Mouse (Mus musculus) layer of hippocampus, postnatal 10 days (tissue): ENCODE measurements around the gene Slc39a10. TPM values are rescaled to one million over a fixed set of nuclear protein-coding genes. Genes with fewer than 3 reads are reported as not detected.
"Not testable (repeated sequence)": the region's sequence is repeated elsewhere in the genome, so short reads cannot be mapped to it uniquely, and the experiment has no call there.

ENCODE experiments used
- DNase-seq, 2 experiments: peaks; one replicate each; pipeline ENCODE4 v3.0.0; 2021; ENCODE audit warnings: low spot score in 2 of 2
- total RNA-seq, 2 experiments: library from RNA; stranded (reverse); gene quantifications; 2 replicates each; pipeline ENCODE4 v1.2.3; 2021

Gene Slc39a10
- total RNA-seq, 2 experiments from 2014 or later, result 85.2 to 94.1 TPM

GRCm38 (mm10) chr1:46869788-46870187 is 22.9 kb downstream of the Slc39a10 start:
- DNase-seq, result no peak

- DNase-seq, result no peak
Measured at GRCm38 (mm10) chr1:46864175-46864885, 28.3 kb downstream of the Slc39a10 start.

GRCm38 (mm10) chr1:46863434-46863833 is 29.2 kb downstream of the Slc39a10 start:
- no peak for DNase-seq

DNA sequence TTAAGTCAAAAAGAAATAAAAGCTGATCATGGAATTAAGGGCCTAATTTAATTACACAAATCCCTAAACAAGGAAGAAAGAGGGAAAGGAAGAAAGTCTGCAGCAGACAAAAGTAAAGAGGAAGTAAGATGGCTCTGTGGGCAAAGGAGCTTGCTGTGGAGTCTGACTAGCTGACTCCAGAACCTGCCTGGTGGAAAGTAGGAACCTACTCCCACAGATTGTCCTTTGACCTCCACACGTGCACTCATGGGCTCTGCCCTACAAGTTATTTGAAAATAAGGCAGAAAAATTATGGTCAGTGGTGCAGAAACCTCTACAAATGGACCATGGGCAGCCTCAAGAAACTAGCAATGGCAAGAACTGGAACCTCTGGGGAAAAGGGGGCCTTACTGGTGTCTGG is 32.6 kb downstream of the Slc39a10 start:
- no peak for DNase-seq

DNA sequence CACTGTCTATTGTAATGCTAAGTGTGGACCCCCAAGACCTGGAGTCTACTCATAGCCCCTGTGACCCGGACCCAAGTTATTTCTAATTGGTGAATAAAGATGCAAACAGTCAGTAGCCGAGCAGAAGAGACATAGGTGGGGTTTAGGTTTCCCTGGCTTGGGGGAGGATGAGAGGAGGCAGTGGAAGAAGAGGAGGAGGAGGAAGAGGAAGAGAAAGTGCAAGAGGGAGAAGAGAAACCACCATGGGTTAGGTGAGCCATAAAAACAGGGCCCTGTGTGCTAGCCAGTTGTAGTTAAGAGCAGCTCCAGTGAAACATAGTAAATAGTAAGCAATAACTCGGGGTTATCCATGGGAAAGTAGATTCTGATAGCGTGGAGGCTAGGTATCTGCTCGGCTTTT is 34.1 kb downstream of the Slc39a10 start:
- DNase-seq, result no peak

DNA sequence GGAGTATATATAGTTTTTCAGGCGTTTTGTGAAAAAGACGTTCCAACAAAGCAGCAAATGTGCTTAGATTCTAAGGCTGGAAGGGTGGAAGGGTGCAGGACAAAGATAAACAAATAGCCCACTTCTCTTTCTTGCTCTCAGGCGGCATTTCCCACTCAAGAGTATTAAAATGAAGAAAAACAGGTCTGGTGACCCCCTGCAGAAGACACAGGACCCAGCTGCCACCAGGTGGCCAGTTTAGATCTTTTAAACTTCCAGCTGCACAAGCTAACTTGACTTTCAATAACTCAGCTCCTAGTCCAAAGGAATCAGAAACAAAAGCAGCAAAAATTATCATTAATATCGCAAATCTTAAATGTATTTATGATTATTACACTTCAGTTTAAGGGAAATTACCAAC is 36.2 kb downstream of the Slc39a10 start:
- DNase-seq, result no peak

DNA sequence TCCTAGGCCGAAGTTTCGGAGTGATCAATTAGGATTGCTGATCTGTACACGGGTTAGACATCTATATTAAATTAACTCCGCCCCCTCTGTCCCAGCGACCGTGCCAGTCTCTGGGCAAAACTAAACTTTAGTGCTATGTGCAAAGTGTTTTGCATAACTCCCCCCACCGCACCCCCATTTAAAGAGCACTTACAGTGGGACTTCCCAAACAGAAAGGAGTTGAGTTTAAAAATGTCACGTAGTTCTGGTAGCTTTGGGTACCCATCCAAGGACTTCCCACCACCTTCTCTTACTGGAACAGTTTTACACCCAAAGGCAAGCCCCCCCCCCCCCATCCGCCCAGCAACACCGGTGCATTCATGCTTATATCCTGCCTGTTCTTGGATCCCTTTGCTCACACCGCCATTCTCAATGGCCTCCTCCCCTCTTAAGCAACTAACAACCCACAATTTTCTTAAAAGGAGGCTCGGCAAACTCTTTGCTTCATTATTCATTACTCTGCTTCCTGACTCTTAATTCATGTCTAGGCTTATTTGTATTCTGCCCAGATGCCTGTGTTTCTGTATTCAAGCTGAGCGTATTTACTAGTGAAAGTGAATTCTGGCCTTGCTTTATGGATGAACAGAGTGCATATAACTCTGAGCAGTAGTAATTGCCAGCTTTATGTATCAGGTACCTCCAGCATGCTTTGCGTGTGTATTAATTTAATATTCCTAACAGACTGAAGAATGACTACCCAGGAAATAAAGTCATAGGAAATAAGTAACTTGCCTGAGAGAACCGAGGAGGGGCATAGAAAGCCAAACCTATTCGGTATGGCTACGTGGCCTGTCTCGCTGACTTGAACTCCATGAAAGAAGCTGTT is 38.4 kb downstream of the Slc39a10 start:
- peak in 1 of 2 experiments; percentile 13 for DNase-seq

- DNase-seq, result peak; percentile 99 to 100
Measured at GRCm38 (mm10) chr1:46853317-46854035, 39.2 kb downstream of the Slc39a10 start.

GRCm38 (mm10) chr1:46852600-46853272 is 39.9 kb downstream of the Slc39a10 start:
- peak; percentile 66 to 69 for DNase-seq

DNA sequence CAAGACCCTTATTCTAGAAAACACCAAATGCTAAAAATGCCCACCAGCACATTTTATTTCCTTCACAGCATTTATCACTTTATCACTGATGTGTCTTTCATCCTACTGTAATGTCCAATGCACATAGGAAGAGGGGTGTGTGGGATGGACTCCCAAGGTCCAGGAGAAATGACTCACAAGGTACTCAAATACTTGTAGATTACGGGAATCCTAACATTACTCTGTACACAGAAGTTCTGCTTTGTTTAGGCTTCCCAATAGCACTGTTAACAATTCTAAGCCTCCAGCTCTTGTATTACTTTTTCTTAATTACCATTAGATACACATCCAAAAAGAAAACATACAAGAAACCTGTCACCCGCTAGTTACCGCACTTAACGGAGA is 40.4 kb downstream of the Slc39a10 start:
- DNase-seq, result no peak

DNA sequence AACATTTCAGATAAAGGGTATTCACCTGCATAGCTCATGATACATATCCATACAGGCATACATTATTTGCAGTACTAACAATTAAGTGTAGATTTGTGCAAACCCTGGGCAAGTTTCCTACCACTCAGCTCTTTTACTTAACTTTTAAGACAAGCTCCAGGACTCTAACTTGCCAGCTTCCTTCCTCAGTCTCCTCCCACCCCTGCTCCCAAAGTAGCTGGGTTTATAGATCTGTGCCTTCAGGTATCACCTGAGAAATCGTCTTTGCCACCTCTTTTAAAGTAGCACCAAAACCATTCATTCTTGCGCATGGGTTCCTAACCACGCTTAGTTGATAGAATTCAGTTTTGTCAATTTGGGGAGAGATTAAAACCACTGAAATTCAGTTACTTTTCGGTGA is 41.1 kb downstream of the Slc39a10 start:
- DNase-seq, result no peak

- peak; percentile 52 to 66 for DNase-seq
Measured at GRCm38 (mm10) chr1:46849758-46850157, 42.9 kb downstream of the Slc39a10 start.

DNA sequence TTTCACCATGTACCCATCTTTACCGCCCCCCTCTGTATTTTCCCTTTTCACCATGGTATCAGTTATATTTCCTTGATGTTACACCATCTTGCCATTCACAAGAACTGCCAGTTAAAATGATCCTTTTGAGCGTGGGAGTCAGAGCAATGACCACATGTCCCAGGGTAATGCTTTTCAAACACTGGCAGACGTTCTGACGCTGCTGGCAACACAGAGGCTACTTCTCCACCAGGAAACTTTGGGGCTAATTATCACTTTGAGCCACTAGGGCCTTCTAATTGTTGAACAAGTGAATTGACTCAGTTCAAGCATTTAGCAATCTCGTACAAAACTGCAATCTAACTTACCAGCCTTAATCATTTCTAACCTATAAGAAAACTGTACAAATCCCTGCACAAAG is 47.4 kb downstream of the Slc39a10 start:
- DNase-seq, result no peak

- no peak for DNase-seq
Measured at GRCm38 (mm10) chr1:46844281-46844680, 48.4 kb downstream of the Slc39a10 start.

DNA sequence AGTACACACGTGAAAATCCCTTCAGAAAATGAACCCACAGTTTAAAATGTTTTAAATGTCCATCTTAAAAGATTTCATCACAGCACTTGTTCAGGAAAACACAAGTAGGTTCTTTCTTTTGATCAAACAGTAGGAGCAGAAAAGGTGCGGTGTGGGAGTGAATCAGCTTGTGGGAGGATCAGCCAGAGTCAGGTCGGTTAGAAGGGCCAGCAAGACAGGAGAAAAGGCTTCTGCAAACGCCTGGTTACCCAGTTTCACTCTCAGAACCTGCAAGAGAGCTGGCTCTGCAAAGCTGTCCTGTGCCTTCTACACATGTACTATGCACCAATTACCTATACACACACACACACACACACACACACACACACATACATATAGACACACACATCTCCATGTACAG is 49.2 kb downstream of the Slc39a10 start:
- DNase-seq, result no peak

DNA sequence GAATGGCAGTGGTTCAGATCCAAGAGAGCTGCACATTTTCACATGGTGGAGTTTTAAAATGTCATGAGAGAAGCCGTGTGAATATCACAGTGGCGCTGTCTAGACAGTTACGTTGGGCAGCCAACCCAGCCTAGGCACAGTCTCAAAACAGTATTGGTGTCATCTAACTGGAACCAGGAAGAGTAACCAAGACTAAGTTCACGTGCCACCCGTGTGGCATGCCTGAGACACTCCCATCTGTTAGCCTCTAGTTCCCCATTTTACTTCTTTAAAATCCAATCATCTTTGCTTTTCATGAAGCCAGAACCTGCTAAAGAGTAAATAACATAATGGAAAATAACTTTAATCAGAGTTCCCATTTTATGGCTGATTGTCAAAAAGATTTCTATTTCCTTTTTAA is 60.7 kb downstream of the Slc39a10 start:
- DNase-seq, result no peak

GRCm38 (mm10) chr1:46830066-46830843 is 62.4 kb downstream of the Slc39a10 start:
- no peak for DNase-seq

GRCm38 (mm10) chr1:46822256-46822972 is 70.2 kb downstream of the Slc39a10 start:
- no peak for DNase-seq

GRCm38 (mm10) chr1:46817934-46818333 is 74.7 kb downstream of the Slc39a10 start:
- no peak for DNase-seq

- not testable (repeated sequence) for DNase-seq
Measured at GRCm38 (mm10) chr1:46808630-46809029, 84.0 kb downstream of the Slc39a10 start.
